Mouse (Mus musculus): ENCODE data around the gene Rdh13. TPM values are rescaled to one million over a fixed set of nuclear protein-coding genes. Genes with fewer than 3 reads are reported as not detected.
A peak's percentile ranks its signal among the peaks of the same experiment; 100 is the strongest.

The Rdh13 gene
- total RNA-seq (2021): 10 to 100 TPM; 12.1 to 17.2 TPM
- long read RNA-seq, experiment 1, partial matches to known transcripts: 1 of 3 reads
- long read RNA-seq, experiment 1, other reads (novel, unspliced or antisense): 1 of 3 reads
- long read RNA-seq, experiment 2, partial matches to known transcripts: 3 of 4 reads
- long read RNA-seq, experiment 2, other reads (novel, unspliced or antisense): 1 of 4 reads

DNA sequence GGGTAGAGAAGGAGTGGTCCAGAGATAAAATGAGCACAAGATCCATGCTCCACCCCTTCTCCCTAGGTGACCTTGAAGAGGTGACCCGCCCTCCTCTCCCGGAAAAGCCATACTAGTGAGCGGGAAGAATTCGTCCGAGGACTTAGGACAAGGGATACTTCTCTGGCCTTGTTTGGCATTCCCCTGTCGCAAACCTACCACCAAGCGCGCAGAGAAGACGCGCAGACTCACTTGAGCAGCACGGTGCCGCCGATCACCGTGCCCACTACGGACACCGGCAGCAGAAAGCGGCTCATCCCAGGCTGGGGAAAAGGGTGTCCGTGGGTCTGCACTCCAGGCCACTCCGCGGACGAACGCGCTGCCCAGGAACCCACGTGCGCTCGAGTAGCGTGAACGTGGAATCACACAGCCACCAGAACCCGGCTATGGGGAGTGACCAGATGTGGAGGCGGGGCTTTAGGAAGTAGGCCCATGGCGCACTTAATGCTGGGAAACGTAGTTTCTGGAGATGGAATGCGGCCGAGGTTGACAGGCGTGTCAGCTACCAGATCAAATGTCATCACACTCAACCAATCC is at the start of gene Rdh13:
Gene Rdh13 (minus strand): TSS at position 434 of the 576 bp plus-strand sequence.
- intact Hi-C loops (cut with DNase I): loop anchor here (2.0 kb wide), 1 partner anchor 25 kb away; no protein-coding TSS in a partner anchor
- peak within 1 kb of the TSS; percentile 84 for H3K4me3 ChIP-seq
- peak; percentile 93 for DNase-seq
- peak within 1 kb of the TSS; percentile 91 for H3K27ac ChIP-seq
- no peak for TF ChIP-seq CTCF (IDR thresholded peaks at IDR 0.05)

DNA sequence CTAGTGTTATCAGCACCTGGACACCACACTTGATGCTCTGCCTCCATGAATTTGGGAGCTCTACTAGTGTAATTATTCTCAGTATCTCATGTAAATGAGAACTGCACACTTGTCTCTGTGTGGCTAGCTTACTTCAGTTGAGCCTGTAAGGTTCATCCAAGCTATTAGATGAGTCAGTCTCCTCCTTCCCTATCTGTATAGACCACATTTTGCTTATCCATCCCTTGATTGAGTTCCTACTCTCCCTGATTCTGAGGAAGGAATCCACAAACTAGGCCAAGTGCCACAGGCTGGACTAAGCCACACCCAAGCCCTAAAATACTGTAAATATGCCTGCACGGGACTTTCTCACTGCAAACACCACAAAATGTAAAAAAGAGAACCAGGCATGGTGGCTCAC is 48.5 kb upstream of the Rdh13 start:
- peak overlapping the region; percentile 73 for H3K27ac ChIP-seq
- no peak for DNase-seq
- intact Hi-C loops (cut with DNase I): loop anchor here (5.0 to 10.0 kb wide), 2 partner anchors 347 to 1199 kb away; no protein-coding TSS in a partner anchor
- no peak overlapping the region for H3K4me3 ChIP-seq
- no peak for TF ChIP-seq CTCF (IDR thresholded peaks at IDR 0.05)

DNA sequence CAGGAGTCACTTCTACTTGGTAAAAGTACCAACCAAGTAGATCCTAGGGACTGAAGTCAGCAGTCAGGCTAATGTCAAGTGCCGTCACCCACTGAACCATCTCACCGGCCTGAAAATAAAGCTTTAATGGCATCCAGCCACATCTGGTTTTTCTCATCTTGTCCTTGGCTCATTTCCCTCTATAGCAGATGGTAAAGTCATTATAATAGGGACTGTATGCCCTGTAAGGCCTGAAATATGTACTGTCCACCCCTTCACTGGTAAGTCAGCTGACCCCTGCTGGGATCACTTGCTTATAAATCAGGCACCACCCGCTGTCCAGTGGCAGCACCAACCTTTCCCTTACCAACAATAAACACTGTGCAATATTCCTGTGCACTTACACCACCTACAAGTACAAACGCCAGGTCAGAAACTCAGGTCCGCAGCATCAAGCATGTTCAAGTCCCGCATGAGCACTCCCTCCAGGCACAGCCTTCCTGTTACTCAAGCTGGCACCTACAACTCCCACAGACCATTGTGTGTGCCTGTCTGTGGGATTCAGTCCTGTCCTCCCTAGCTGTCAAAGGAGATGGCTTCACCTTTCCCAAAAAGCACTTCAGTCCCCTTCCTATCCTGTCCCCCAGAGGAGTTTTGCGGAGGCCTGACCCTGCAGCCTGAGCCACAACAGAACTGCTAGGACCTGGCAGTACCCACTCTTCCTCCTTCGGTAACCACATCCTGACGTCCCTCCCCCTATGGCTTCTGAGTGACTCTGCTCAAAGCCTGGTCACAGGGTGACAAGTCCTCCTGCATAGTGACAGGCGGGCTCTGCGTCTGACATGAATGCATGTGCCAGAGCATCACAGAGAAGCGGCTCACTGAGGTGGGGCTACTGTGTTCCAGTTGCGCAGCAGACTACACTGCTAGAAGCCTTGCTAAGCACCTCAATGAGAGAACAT is 47.1 kb upstream of the Rdh13 start:
- intact Hi-C loops (cut with DNase I): loop anchor here (5.0 to 10.0 kb wide), 2 partner anchors 345 to 1198 kb away; no protein-coding TSS in a partner anchor
- DNase-seq: no peak
- no peak for TF ChIP-seq CTCF (IDR thresholded peaks at IDR 0.05)
- peak overlapping the region; percentile 36 for H3K4me3 ChIP-seq
- peak overlapping the region; percentile 73 for H3K27ac ChIP-seq

DNA sequence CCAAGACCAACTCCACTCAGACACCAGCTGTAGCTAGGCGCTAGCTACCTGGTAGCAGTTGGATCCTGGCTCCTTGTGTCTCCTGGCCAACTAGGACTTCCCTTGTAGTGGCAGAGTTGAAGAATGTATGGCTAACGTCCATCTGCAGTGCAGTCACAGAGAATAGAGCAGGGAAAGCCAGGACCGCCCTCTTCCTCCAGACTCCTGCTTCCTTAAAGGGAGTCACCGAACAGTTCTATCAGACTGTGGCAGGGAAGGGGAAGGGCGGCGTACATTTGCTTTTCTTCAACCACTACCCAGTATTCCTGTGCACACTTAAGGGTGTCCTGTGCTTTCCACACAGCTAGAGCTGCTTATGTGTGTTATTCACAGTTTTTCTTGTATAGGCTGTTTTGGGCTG is 45.9 kb upstream of the Rdh13 start:
- peak; percentile 57 for DNase-seq
- intact Hi-C loops (cut with DNase I): loop anchor here (5.0 to 10.0 kb wide), 2 partner anchors 344 to 1197 kb away; no protein-coding TSS in a partner anchor
- Histone ChIP-seq H3K4me3 (peak overlapping the region; percentile 36), H3K27ac (peak overlapping the region; percentile 73)
- no peak for TF ChIP-seq CTCF (IDR thresholded peaks at IDR 0.05)

DNA sequence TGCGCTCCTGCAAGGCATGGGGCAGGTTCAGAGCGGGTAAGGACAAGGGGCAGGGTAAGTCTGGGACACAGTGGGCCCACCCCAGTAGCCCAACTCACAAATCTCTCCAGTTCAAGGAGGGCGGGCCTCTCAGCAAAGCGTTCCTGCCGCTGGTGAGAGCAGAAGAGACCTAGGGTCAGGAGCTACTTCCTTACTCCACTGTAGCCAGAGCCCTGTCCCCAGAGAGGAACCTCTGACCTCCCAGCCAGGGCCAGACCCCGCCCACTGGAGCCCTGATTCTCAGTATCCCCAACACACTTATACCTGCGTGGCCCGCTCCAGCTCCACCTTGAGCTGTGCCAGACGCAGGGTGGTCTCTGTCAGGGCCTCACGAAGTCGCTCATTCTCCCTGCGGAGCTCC is 36.8 kb upstream of the Rdh13 start:
- intact Hi-C loops (cut with DNase I): no loop called here
- H3K4me3 ChIP-seq: no peak overlapping the region
- DNase-seq: peak; percentile 38
- TF ChIP-seq CTCF (IDR thresholded peaks at IDR 0.05): no peak
- peak overlapping the region; percentile 28; the same call in 1 of the 2 replicates for H3K27ac ChIP-seq

DNA sequence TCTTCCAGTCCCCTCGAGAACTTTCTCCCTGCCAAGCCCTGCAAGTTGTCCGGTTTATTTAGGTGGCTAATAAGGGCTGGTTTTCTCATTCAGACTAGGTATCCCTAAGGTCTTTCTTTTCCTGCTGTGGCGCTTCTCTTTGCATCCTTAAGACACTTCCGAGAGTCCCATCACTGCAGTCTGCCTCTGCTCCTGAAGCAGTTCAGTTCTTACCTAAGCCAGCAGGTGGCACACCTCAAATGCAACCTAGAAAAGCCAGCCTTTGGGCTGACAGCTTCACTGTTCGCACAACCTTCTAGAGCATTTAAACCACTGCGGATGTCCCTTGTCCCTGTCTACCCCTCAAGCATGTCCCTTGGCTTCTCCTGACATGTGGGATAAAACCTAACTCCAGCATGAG is 34.2 kb upstream of the Rdh13 start:
- no peak for DNase-seq
- peak; percentile 61 for TF ChIP-seq CTCF (IDR thresholded peaks at IDR 0.05)
- Histone ChIP-seq H3K4me3 (no peak overlapping the region), H3K27ac (0 out of 2 replicates have a peak overlapping the region, but pooled peaks have one; percentile 12)
- intact Hi-C loops (cut with DNase I): no loop called here

DNA sequence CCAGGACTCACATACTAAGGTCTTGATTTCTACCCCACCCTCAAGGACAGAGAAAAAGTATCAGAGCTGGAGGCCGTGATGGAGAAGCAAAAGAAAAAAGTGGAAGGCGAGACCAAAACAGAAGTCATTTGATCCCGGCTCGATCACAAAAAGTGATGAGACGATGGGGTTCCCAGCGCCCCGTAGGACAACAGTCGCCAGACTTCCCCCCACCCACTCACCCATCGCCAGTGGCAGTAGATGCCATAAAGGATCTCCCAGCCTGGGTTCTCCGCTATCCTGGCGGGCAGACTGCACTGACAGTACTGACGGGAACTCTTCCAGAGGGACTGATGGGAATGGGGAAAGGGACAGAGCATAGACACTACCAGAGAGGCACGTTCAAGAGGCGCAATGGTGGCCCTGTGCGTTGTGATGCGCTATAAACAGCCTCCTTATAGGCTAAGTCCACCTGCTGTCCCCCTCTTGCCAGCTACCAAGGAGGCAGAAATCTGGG is 33.4 kb upstream of the Rdh13 start:
- peak overlapping the region; percentile 84 for H3K4me3 ChIP-seq
- H3K27ac ChIP-seq: peak overlapping the region; percentile 82
- TF ChIP-seq CTCF (IDR thresholded peaks at IDR 0.05): no peak
- intact Hi-C loops (cut with DNase I): no loop called here
- DNase-seq: no peak

DNA sequence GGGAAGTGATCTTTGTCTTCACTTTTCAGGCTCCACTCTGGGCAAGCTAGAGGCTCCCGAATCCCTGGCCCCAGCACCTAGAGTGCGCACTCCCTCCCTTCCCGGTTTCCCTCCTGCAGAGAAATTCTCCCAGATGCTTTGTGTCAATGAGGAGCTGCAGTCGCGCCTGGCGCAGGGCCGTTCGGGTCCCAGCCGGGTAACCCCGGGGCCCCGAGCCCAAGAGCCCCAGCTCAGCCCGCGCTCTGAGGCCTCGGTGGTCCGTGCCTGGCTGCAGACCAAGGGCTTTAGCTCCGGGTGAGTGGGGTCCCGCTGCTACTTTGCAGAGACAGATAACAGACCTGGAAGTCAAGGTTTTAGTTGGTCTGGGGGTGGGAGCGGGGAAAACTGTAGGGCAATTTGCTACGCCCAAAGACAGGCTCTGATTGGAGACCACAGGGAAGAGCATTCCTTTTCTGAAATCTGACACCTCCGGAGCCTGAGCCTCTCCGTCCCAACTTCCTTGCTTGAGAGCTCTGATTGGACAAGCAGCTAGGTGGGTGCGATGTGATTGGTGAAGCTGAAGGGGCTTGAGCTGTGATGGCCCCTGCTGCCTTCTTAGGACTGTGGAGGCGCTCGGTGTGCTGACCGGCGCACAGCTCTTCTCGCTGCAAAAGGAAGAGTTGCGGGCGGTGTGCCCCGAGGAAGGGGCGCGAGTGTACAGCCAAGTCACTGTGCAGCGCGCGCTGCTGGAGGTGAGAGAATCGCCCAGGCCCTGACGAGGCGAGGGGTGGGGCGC is 32.8 kb upstream of the Rdh13 start:
- peak; percentile 77 for DNase-seq
- intact Hi-C loops (cut with DNase I): no loop called here
- Histone ChIP-seq H3K27ac (peak overlapping the region; percentile 82), H3K4me3 (peak overlapping the region; percentile 84)
- no peak for TF ChIP-seq CTCF (IDR thresholded peaks at IDR 0.05)

DNA sequence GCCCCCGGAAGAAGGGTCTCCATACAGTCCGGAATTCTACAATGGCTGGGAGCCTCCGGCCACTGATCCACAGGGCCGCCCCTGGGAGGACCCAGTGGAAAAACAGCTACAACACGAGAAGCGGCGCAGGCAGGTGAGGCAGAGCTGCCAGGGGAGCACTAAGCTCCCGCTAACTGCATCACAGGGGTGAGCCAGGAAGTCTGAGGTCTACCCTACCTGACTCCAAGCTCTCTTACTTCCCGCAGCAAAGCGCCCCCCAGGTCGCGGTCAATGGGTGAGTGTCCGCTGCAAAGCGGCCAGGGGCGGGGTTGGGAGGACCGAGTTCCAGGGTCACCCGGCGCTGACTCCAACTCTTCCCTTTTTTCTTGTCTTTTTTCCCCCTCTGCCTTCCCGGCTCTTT is 28.5 kb upstream of the Rdh13 start:
- Histone ChIP-seq H3K4me3 (no peak overlapping the region), H3K27ac (no peak overlapping the region)
- DNase-seq: no peak
- intact Hi-C loops (cut with DNase I): no loop called here
- no peak for TF ChIP-seq CTCF (IDR thresholded peaks at IDR 0.05)

DNA sequence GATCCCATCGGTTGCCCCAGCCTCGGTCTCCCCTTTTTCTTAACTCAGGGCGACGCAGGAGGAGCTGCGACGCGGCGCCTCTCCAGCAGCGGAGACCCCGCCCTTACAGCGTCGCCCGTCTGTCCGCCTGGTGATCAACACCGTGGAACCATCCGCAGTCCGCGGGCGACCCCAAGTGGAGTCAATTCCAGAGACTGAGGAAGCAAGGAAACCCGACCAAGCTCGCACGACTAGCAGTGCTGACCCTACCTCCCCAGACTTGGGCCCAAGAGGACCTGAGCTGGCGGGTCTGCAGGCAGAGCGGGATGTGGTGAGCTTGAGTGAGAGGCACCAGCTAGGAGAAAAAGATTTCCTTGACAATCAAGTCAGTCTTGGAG is 25.7 kb upstream of the Rdh13 start:
- TF ChIP-seq CTCF (IDR thresholded peaks at IDR 0.05): peak; percentile 71
- peak overlapping the region; percentile 69 for H3K4me3 ChIP-seq
- peak; percentile 84 for DNase-seq
- H3K27ac ChIP-seq: peak overlapping the region; percentile 20; the same call in 1 of the 2 replicates
- intact Hi-C loops (cut with DNase I): loop anchor here (2.0 kb wide), 2 partner anchors 26 to 40 kb away; partner anchors contain the start of gene Rdh13

DNA sequence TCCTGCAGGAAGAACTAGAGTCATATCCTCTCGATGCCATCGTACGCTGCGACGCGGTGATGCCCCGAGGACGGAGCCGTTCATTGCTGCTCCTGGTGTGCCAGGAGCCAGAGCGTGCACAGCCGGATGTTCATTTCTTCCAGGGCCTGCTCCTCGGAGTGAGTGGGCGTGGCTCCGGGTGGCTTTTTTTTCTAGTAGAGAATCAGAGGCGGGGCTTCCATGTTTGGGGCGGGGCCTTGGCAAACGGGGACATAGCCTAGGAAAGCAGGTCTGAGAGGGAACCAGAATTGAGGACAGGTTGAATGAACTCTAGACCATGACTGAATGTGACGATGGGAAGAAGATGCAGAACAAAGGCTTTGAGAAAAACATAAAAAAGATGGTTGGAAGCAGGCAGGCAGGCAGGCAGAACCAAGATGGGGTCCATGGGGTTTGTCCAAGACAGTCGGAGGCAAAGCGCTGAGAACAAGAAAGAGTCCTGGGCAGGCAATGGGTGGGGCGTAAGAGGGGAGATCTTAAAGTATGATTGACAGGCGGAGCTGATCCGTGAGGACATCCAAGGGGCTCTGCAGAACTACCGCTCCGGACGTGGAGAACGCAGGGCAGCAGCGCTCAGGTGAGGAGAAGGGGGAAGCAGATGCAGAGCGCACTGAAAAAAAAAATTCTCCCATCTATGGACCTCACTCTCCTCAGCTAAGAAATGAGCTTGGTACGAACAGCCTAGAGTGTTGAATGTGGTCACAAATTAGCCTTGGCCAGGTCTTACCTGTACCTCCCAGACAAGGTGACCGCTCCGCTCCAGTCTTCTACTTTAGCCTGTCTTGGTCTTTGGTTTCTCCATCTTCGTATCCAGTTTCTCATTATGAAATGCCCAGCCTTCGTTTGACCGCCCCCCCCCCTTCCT is 25.1 kb upstream of the Rdh13 start:
- Histone ChIP-seq H3K4me3 (peak overlapping the region; percentile 69), H3K27ac (peak overlapping the region; percentile 20; the same call in 1 of the 2 replicates)
- no peak for TF ChIP-seq CTCF (IDR thresholded peaks at IDR 0.05)
- intact Hi-C loops (cut with DNase I): loop anchor here (2.0 kb wide), 2 partner anchors 26 to 40 kb away; partner anchors contain the start of gene Rdh13
- peak; percentile 70 for DNase-seq
